Mouse (Mus musculus): ENCODE measurements at regions not wholly inside any gene's neighbourhood (a gene's known extent, or its start where the extent isn't known, plus 50 kb on each side); places are given as distances from the start of the nearest gene placed in this dataset.

- TF ChIP-seq CTCF (IDR thresholded peaks at IDR 0.05; ENCODE audit: control insufficient read depth, insufficient read depth, low read length) = peak; percentile 3; the same call in 1 of the 2 replicates
- TF ChIP-seq POLR2A (IDR thresholded peaks at IDR 0.05; ENCODE audit: borderline replicate concordance, control insufficient read depth, low read depth, low read length) = no peak
Observed at GRCm38 (mm10) chr13:112002661-112003347, 194.0 kb upstream of the Map3k1 start.
